In genomic region chr9:119032538-119032937, GRCm38 (mm10) we compare ENCODE assay signal across 11 mouse cellular contexts. TPM values are rescaled to one million over a fixed set of nuclear protein-coding genes. Genes with fewer than 3 reads are reported as not detected.
DNase-seq lines count a peak whose midpoint lies in the region; ATAC-seq lines count a peak whose summit lies in the region.
"Had no signal": no experiment of that assay in that cellular context is flagged by ENCODE, and none has a peak within 500 bp of the region (broad histone marks: within the 10 kb centered on the region; RNA-seq: fewer than 3 reads in every experiment).

No protein-coding gene starts in this region.

- no peak for DNase-seq in forebrain, embryonic 10.5 days (ENCODE audit: extremely low spot score, low spot score)
- no peak for DNase-seq in kidney, postnatal 14 days
- no peak for DNase-seq in forebrain, embryonic 11.5 days (ENCODE audit: low spot score)
- no peak for DNase-seq in spleen, postnatal 4 days (ENCODE audit: low spot score in 2 of 2)
- DNase-seq: cerebellum, adult 11 months; thymus, postnatal 36 days had no signal

- H3K4me1 ChIP-seq in forebrain, embryonic 10.5 days: peaks cover 49% of the 10 kb centered on the region
- H3K4me1 ChIP-seq in forebrain, embryonic 16.5 days (replicated peaks; ENCODE audit: control insufficient read depth, insufficient read depth, low read length): peaks cover 44% of the 10 kb centered on the region
- peaks cover 33% of the 10 kb centered on the region for H3K4me1 ChIP-seq in kidney, embryonic 16.5 days (ENCODE audit: insufficient read depth, low read length)
- peaks cover 20% of the 10 kb centered on the region for H3K4me1 ChIP-seq in forebrain, embryonic 11.5 days (replicated peaks; ENCODE audit: control insufficient read depth, insufficient read depth, low read length)
- H3K4me1 ChIP-seq in midbrain, embryonic 13.5 days (replicated peaks): peaks cover 48% of the 10 kb centered on the region

- H3K9ac ChIP-seq in forebrain, embryonic 16.5 days (replicated peaks; ENCODE audit: low read depth, low read length): no peak overlapping the region
- H3K9ac ChIP-seq in kidney, embryonic 16.5 days (replicated peaks; ENCODE audit: low read length): no peak overlapping the region; the same call in 1 of the 2 replicates
- no peak overlapping the region; the same call in 1 of the 2 replicates for H3K9ac ChIP-seq in forebrain, embryonic 11.5 days (ENCODE audit: low read length)
- H3K9ac ChIP-seq in midbrain, embryonic 13.5 days (replicated peaks): 0 out of 2 replicates have a peak overlapping the region, but pooled peaks have one; percentile 20

- H3K27ac ChIP-seq in forebrain, embryonic 10.5 days: peak overlapping the region; percentile 74
- H3K27ac ChIP-seq in forebrain, embryonic 16.5 days (ENCODE audit: low read length): no peak overlapping the region
- peak overlapping the region; percentile 25; the same call in 1 of the 2 replicates for H3K27ac ChIP-seq in kidney, embryonic 16.5 days (ENCODE audit: low read length)
- H3K27ac ChIP-seq in forebrain, embryonic 11.5 days (ENCODE audit: low read depth, low read length): peak overlapping the region; percentile 50; the same call in 1 of the 2 replicates
- 0 out of 2 replicates have a peak overlapping the region, but pooled peaks have one; percentile 42 for H3K27ac ChIP-seq in midbrain, embryonic 13.5 days

- no peak overlapping the region for H3K4me3 ChIP-seq in forebrain, embryonic 10.5 days
- H3K4me3 ChIP-seq in forebrain, embryonic 16.5 days (replicated peaks; ENCODE audit: low read length): no peak overlapping the region
- no peak overlapping the region for H3K4me3 ChIP-seq in kidney, embryonic 16.5 days (ENCODE audit: low read length)
- H3K4me3 ChIP-seq in forebrain, embryonic 11.5 days (ENCODE audit: low read depth, low read length): no peak overlapping the region
- H3K4me3 ChIP-seq in midbrain, embryonic 13.5 days (replicated peaks): no peak overlapping the region

- no peak overlapping the region for H3K4me2 ChIP-seq in forebrain, embryonic 16.5 days (ENCODE audit: low read length)
- H3K4me2 ChIP-seq in kidney, embryonic 16.5 days (replicated peaks; ENCODE audit: low read depth, low read length): no peak overlapping the region
- no peak overlapping the region for H3K4me2 ChIP-seq in forebrain, embryonic 11.5 days (ENCODE audit: low read depth, low read length, severe bottlenecking)
- no peak overlapping the region for H3K4me2 ChIP-seq in midbrain, embryonic 13.5 days (replicated peaks)

- ATAC-seq in forebrain, embryonic 16.5 days: no peak
- ATAC-seq in kidney, embryonic 16.5 days (ENCODE audit: low FRiP score, low TSS enrichment): no peak
- ATAC-seq in forebrain, embryonic 11.5 days (replicated peaks; ENCODE audit: low FRiP score): no peak
- ATAC-seq in midbrain, embryonic 13.5 days: no peak
- ATAC-seq in erythroblast, adult 5-6 weeks (replicated peaks; ENCODE audit: low FRiP score, poor library complexity, severe bottlenecking): no peak
- ATAC-seq: intestine, embryonic 16.5 days had no signal

- peaks cover 17% of the 10 kb centered on the region for H3K36me3 ChIP-seq in forebrain, embryonic 10.5 days (replicated peaks)
- no peaks in the 10 kb centered on the region for H3K36me3 ChIP-seq in forebrain, embryonic 16.5 days (ENCODE audit: control insufficient read depth, insufficient read depth)
- H3K36me3 ChIP-seq in kidney, embryonic 16.5 days (ENCODE audit: insufficient read depth, low read length): peaks cover 47% of the 10 kb centered on the region
- H3K36me3 ChIP-seq in forebrain, embryonic 11.5 days (ENCODE audit: control insufficient read depth, insufficient read depth, low read length): no peaks in the 10 kb centered on the region
- peaks cover 1% of the 10 kb centered on the region; the same call in 1 of the 2 replicates for H3K36me3 ChIP-seq in midbrain, embryonic 13.5 days

- 64% methylated on average over 9 of the region's 9 CpGs for WGBS in forebrain, embryonic 10.5 days
- 29% methylated on average over 9 of the region's 9 CpGs for whole genome bisulfite sequencing in forebrain, embryonic 16.5 days
- whole genome bisulfite sequencing in kidney, embryonic 16.5 days: 67% methylated on average over 9 of the region's 9 CpGs
- 34% methylated on average over 9 of the region's 9 CpGs for WGBS in forebrain, embryonic 11.5 days
- 31% methylated on average over 9 of the region's 9 CpGs for WGBS in midbrain, embryonic 13.5 days

- no peaks in the 10 kb centered on the region for H3K9me3 ChIP-seq in forebrain, embryonic 10.5 days
- H3K9me3 ChIP-seq in forebrain, embryonic 16.5 days (ENCODE audit: control insufficient read depth, low read length): no peaks in the 10 kb centered on the region
- H3K9me3 ChIP-seq in kidney, embryonic 16.5 days (ENCODE audit: low read length): no peaks in the 10 kb centered on the region
- H3K9me3 ChIP-seq in forebrain, embryonic 11.5 days (ENCODE audit: control insufficient read depth, low read length): no peaks in the 10 kb centered on the region
- no peaks in the 10 kb centered on the region for H3K9me3 ChIP-seq in midbrain, embryonic 13.5 days

- H3K27me3 ChIP-seq in forebrain, embryonic 10.5 days (ENCODE audit: poor library complexity, severe bottlenecking): no peaks in the 10 kb centered on the region
- no peaks in the 10 kb centered on the region for H3K27me3 ChIP-seq in forebrain, embryonic 16.5 days (replicated peaks; ENCODE audit: control insufficient read depth, insufficient read depth, low read length)
- H3K27me3 ChIP-seq in kidney, embryonic 16.5 days (ENCODE audit: insufficient read depth, low read length): no peaks in the 10 kb centered on the region
- H3K27me3 ChIP-seq in forebrain, embryonic 11.5 days (ENCODE audit: control insufficient read depth, insufficient read depth, low read length): no peaks in the 10 kb centered on the region
- H3K27me3 ChIP-seq in midbrain, embryonic 13.5 days: no peaks in the 10 kb centered on the region

RNA-seq across cellular contexts. Expression of gene Vill, which starts 20.0 kb away (rescaled TPM):
- 13.6 and 15.2 TPM in 2 replicates for polyA plus RNA-seq in forebrain, embryonic 10.5 days (2016; fragmentation: Nextera tagmentation; extraction: Ambion mirVana)
- 1.5 and 2.8 TPM in 2 replicates for polyA plus RNA-seq in forebrain, embryonic 16.5 days (2015; fragmentation: Nextera tagmentation; extraction: Ambion mirVana)
- 53.7 and 56.3 TPM in 2 replicates for polyA plus RNA-seq in kidney, embryonic 16.5 days (2015; fragmentation: Nextera tagmentation; extraction: Ambion mirVana)
- polyA plus RNA-seq in forebrain, embryonic 11.5 days (2014; fragmentation: Nextera tagmentation; extraction: Ambion mirVana): 8.6 and 11.1 TPM in 2 replicates
- 4.2 and 4.4 TPM in 2 replicates for polyA plus RNA-seq in midbrain, embryonic 13.5 days (2015; fragmentation: Nextera tagmentation; extraction: Ambion mirVana)
- total RNA-seq in erythroblast, adult 5-6 weeks (2015; ENCODE audit: low replicate concordance): 1.2 and 16.1 TPM in 2 replicates
- total RNA-seq in erythroblast, adult 5-6 weeks (2017; ENCODE audit: low replicate concordance): 10.3 and 11.6 TPM in 2 replicates
